Mouse (Mus musculus) ES-Bruce4 (cell line): ENCODE measurements around the gene Lonp1. TPM values are rescaled to one million over a fixed set of nuclear protein-coding genes. Genes with fewer than 3 reads are reported as not detected.
"Not testable (repeated sequence)": the region's sequence is repeated elsewhere in the genome, so short reads cannot be mapped to it uniquely, and the experiment has no call there.

Experiments
- H3K27ac ChIP-seq: 2 replicates; pipeline ENCODE4 v1.5.1; 2012; ENCODE audit warnings: low read length, inconsistent platforms; ENCODE audit not compliant: insufficient read depth
- H3K27me3 ChIP-seq: 2 replicates; pipeline ENCODE4 v1.6.1; 2012; ENCODE audit warnings: mild to moderate bottlenecking, low read length, inconsistent platforms; ENCODE audit not compliant: control insufficient read depth, poor library complexity, insufficient read depth, severe bottlenecking
- H3K36me3 ChIP-seq: 2 replicates; pipeline ENCODE4 v1.6.1; 2012; ENCODE audit warnings: inconsistent platforms, mild to moderate bottlenecking, low read length, moderate library complexity; ENCODE audit not compliant: control insufficient read depth, poor library complexity, insufficient read depth, severe bottlenecking
- H3K4me1 ChIP-seq: one replicate; pipeline ENCODE4 v1.8.1; 2011; ENCODE audit warnings: low read length; ENCODE audit not compliant: control insufficient read depth, insufficient read depth
- H3K4me3 ChIP-seq: 2 replicates; pipeline ENCODE4 v1.5.1; 2011; ENCODE audit warnings: low read depth, mild to moderate bottlenecking, low read length
- H3K9ac ChIP-seq: 2 replicates; pipeline ENCODE4 v1.6.1; 2012; ENCODE audit warnings: low read depth, mild to moderate bottlenecking, inconsistent platforms; ENCODE audit not compliant: poor library complexity, severe bottlenecking
- H3K9me3 ChIP-seq: replicated peaks from 2 replicates; pipeline ENCODE4 v1.6.1; 2012; ENCODE audit warnings: mild to moderate bottlenecking, low read length, inconsistent platforms; ENCODE audit not compliant: control insufficient read depth, poor library complexity, insufficient read depth, severe bottlenecking
- CTCF ChIP-seq: IDR thresholded peaks from one replicate; pipeline ENCODE4 v1.8.1; 2011; ENCODE audit warnings: low read depth, low read length
- EP300 ChIP-seq: IDR thresholded peaks from 2 replicates; pipeline ENCODE4 v1.6.1; 2011; ENCODE audit warnings: low read depth, low read length; ENCODE audit not compliant: insufficient read depth
- POLR2A ChIP-seq: IDR thresholded peaks from one replicate; pipeline ENCODE4 v1.8.1; 2011; ENCODE audit warnings: low read length; ENCODE audit not compliant: insufficient read depth
- polyA plus RNA-seq: library from polyadenylated mRNA; stranded (reverse); fragments of >200 nt; gene quantifications from 2 replicates; pipeline ENCODE4 v1.2.4, GENCODE M21; 2011; ENCODE audit warnings: low read depth; ENCODE audit not compliant: missing spikeins, insufficient read depth, insufficient read length

The Lonp1 gene
- polyA plus RNA-seq, 1 experiment, result 60.3 TPM

GRCm38 (mm10) chr17:56615136-56615784 lies 11.4 kb downstream of the Lonp1 start:
- H3K9ac ChIP-seq, result 0 out of 2 replicates have a peak overlapping the region, but pooled peaks have one; percentile 90
- peaks cover 2% of the 10 kb centered on the region for H3K4me1 ChIP-seq
- H3K27ac ChIP-seq, result no peak overlapping the region

GRCm38 (mm10) chr17:56614391-56615135 lies 12.1 kb downstream of the Lonp1 start:
- H3K4me1 ChIP-seq, result peaks cover 2% of the 10 kb centered on the region
- peaks cover 39% of the 10 kb centered on the region for H3K36me3 ChIP-seq
- no peaks in the 10 kb centered on the region for H3K9me3 ChIP-seq
- H3K27ac ChIP-seq, result no peak overlapping the region
- H3K9ac ChIP-seq, result peak overlapping the region; percentile 90
- TF ChIP-seq POLR2A (no peak), EP300 (no peak), CTCF (no peak)
- H3K27me3 ChIP-seq, result no peaks in the 10 kb centered on the region
- H3K4me3 ChIP-seq, result peak overlapping the region; percentile 79

More at GRCm38 (mm10) chr17:56615136-56615784, 11.4 kb downstream of the Lonp1 start:
- TF ChIP-seq CTCF, result no peak
- no peak for TF ChIP-seq POLR2A
- no peak for TF ChIP-seq EP300
- Histone ChIP-seq H3K9me3 (no peaks in the 10 kb centered on the region), H3K4me3 (no peak overlapping the region), H3K27me3 (no peaks in the 10 kb centered on the region), H3K36me3 (peaks cover 45% of the 10 kb centered on the region)

- H3K4me3 ChIP-seq, result peak overlapping the region; percentile 79
- not testable (repeated sequence) for H3K4me1 ChIP-seq, H3K27me3 ChIP-seq, H3K9me3 ChIP-seq
- peak overlapping the region; percentile 90 for H3K9ac ChIP-seq
- peaks cover 32% of the 10 kb centered on the region for H3K36me3 ChIP-seq
- H3K27ac ChIP-seq, result peak overlapping the region; percentile 14; the same call in 1 of the 2 replicates
Measured at GRCm38 (mm10) chr17:56613893-56614292, 12.8 kb downstream of the Lonp1 start.

- Histone ChIP-seq H3K9me3 (no peaks in the 10 kb centered on the region), H3K4me1 (peaks cover 2% of the 10 kb centered on the region), H3K27ac (peak within 1 kb of the TSS; percentile 70), H3K27me3 (no peaks in the 10 kb centered on the region), H3K36me3 (peaks cover 27% of the 10 kb centered on the region), H3K9ac (peak within 1 kb of the TSS; percentile 90), H3K4me3 (peak within 1 kb of the TSS; percentile 95)
- TF ChIP-seq POLR2A (peak; percentile 26), CTCF (peak; percentile 88), EP300 (no peak)
Measured at GRCm38 (mm10) chr17:56613236-56613844, 13.3 kb downstream of the Lonp1 start, which contains the start of gene Rpl36. Gene Rpl36, plus strand, starts transcription at chr17:56613416.

- Histone ChIP-seq H3K4me3 (peak overlapping the region; percentile 95), H3K9ac (peak overlapping the region; percentile 70), H3K36me3 (peaks cover 20% of the 10 kb centered on the region), H3K27ac (peak overlapping the region; percentile 70)
- not testable (repeated sequence) for H3K27me3 ChIP-seq, H3K9me3 ChIP-seq, H3K4me1 ChIP-seq
Measured at GRCm38 (mm10) chr17:56612565-56612939, 14.1 kb downstream of the Lonp1 start.
